Mouse (Mus musculus): ENCODE results near the gene Slc22a27.
"Not testable (repeated sequence)": the region's sequence is repeated elsewhere in the genome, so short reads cannot be mapped to it uniquely, and the experiment has no call there.

The Slc22a27 gene

GRCm38 (mm10) chr19:7965927-7966326 lies at the start of gene Slc22a27:
TSS of gene Slc22a27 (minus strand) at chr19:7966027.
- DNase-seq (ENCODE audit: low read depth, low spot score): not testable (repeated sequence)

GRCm38 (mm10) chr19:8011596-8011995 lies 45.8 kb upstream of the Slc22a27 start:
- not testable (repeated sequence) for DNase-seq (ENCODE audit: low read depth, low spot score)

GRCm38 (mm10) chr19:8009086-8009485 lies 43.3 kb upstream of the Slc22a27 start:
- not testable (repeated sequence) for DNase-seq (ENCODE audit: low read depth, low spot score)

- DNase-seq (ENCODE audit: low read depth, low spot score): no peak
Observed at GRCm38 (mm10) chr19:7968703-7969102, 2.9 kb upstream of the Slc22a27 start.

GRCm38 (mm10) chr19:7966550-7966949 lies 723 bp upstream of the Slc22a27 start:
- not testable (repeated sequence) for DNase-seq (ENCODE audit: low read depth, low spot score)

- not testable (repeated sequence) for DNase-seq (ENCODE audit: low read depth, low spot score)
Observed at GRCm38 (mm10) chr19:7939391-7939790, 26.4 kb downstream of the Slc22a27 start.

GRCm38 (mm10) chr19:7876626-7877025 lies 89.2 kb downstream of the Slc22a27 start:
- DNase-seq (ENCODE audit: low read depth, low spot score): no peak

- no peak for DNase-seq (ENCODE audit: low read depth, low spot score)
Observed at GRCm38 (mm10) chr19:7829851-7830250, 136.0 kb downstream of the Slc22a27 start.

All from forelimb bud, embryonic 11.5 days (tissue).